Mouse (Mus musculus): ENCODE measurements around the gene Mvb12a. TPM values are rescaled to one million over a fixed set of nuclear protein-coding genes. Genes with fewer than 3 reads are reported as not detected.

The Mvb12a gene
- total RNA-seq, 2 experiments from 2014 or later: 30.3 to 33.1 TPM

DNA sequence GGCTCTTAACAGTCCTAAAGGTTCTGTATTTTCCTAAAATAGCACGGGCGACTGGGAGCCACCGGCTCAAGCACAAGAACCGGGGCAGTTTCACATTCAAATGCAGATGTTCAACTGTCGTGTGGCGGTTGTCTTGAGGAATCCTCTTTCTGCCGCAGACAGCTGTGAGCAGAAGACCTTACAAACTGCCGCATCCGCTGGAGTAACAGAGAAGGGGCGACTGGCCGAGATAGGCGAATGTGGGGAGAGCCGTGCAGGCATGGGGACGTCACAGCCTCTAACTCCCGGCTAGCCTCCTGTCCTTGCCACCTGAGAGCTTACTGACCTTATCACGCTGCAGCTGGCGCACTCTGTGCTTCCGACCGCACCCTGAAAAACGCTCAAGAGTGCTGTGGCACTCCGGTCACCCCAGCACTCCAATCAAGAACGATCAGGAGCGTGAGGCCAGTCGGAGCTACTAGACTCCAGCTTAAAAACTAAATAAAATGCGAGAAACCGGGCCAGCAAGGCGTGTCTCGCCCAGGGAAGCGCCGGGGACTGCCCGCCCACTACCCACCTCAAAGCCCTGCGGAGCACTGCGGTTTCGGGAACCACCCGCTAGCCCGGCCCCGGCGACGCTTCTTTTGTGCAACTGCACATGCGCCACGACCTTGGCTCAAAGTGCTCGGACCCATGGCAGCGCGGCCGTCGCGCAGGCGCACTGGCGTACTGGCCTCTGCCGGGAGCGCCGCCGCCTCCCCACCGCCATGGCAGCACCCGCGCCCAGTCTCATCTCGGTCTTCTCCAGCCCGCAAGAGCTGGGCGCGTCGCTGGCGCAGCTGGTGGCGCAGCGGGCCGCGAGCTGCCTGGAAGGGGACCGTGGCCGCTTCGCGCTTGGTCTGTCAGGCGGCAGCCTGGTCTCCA is 49.0 kb downstream of the Mvb12a start, which contains the start of gene Pgls:
Pgls (plus strand) TSS at position 706 of the 903 bp plus-strand sequence.
- peak; percentile 89 to 95 for DNase-seq (ENCODE audit: low spot score in 2 of 2)

DNA sequence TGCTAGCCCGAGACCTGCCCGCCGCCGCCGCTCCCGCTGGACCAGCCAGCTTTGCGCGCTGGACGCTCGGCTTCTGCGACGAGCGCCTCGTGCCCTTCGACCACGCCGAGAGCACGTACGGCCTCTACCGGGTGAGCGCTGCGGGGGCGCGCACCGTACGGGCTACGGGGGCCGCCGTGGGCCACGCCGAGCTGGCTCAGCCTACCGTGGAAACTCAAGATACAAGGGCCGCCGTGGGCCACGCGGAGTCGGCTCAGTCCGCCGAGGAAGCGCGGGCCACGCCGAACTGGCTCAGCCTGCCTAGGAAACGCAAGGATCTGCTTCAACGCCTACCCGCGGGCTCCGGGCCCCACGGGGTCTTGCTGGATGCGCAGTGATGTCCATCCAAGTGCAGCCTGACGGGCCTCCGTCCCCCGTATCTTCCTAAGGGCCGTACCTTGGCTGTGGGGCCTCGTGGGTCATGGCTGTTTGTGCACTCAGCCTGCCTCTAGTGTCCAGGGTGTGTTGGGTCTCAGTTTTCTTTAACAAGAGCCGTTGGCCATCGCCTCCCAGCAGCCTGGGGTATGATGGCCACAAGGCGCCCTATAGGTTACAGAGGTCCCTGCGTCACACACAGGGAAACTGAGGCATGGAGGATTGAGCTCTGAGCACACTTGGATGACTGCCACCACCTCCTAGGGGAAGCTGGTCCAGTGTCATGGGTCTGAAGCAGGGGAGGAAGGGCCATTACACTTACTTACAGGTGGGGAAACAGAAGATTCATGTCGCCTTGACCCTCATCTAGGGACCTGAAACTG is 49.9 kb downstream of the Mvb12a start:
- DNase-seq (ENCODE audit: low spot score in 2 of 2): peak; percentile 61 to 77

GRCm38 (mm10) chr8:71593556-71594323 is 51.0 kb downstream of the Mvb12a start:
- no peak for DNase-seq (ENCODE audit: low spot score in 2 of 2)

- DNase-seq (ENCODE audit: low spot score in 2 of 2): no peak
These were observed 51.6 kb downstream of the Mvb12a start for GRCm38 (mm10) chr8:71594324-71594722.

DNA sequence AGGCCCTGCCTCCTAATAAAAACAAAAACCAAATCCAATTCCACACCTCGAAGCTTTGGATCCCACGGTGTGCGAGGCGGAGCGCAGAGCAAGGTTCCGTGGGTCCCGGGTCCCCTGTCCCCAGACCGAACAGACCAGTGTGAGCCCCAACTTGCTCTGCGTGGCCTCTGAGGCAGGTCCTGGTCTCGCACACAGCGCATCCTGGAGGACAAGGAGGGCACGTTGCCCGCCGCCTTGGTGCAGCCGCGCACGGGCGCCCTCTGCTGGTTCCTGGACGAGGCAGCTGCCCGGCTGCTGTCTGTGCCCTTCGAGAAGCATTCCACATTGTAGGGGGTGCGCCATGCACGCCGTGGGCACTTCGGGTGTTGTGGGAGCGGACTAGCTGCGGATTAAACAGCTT is 53.1 kb downstream of the Mvb12a start:
- DNase-seq (ENCODE audit: low spot score in 2 of 2): peak; percentile 81 to 91

DNA sequence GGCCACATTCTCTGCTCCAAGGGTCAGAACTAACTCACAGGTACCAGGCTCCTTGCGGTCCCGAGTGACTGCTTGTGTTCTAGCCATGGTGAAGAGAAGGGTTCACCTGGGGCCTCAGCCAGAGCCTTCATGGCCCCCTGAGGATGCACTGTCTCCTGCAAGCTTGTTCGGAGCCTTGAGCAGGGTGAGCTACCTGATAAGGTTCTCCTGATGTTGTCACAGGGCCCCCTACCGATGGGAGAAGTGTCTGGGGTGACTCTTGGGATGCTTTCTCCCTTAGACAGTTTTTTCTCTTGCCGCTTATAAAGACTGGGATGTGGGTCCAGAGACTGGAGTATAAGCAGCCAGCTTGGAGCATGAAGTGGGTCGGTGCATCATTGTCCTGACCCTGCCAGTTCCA is 53.7 kb downstream of the Mvb12a start:
- no peak for DNase-seq (ENCODE audit: low spot score in 2 of 2)

- DNase-seq (ENCODE audit: low spot score in 2 of 2): no peak
These were observed 54.1 kb downstream of the Mvb12a start for GRCm38 (mm10) chr8:71596798-71597197.

DNA sequence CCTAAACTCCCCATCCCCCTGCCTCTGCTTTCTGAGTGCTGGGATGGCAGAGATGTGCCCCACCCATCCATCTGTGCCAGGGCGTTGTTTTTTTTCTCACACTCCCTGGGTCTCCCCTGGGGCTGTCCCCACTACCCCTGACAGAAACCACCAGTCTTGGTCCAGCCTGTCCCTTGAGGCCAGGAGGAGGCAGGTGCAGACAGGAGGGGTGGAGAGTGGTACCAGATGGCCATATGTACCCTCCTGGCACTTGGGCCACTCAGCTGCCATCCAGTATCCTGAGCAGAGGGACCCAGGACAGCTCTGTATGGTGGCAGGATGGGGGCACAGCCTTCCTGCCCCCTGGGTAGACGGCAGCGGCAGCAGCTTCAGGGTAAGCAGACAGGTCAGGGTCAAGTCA is 54.7 kb downstream of the Mvb12a start, which contains the start of gene Fam129c:
Fam129c (plus strand) TSS at position 198 of the 400 bp plus-strand sequence.
- DNase-seq (ENCODE audit: low spot score in 2 of 2): no peak

Other genes starting within 250 kb of the Mvb12a start
- gene Use1, start 176.1 kb upstream of the Mvb12a start, total RNA-seq (2021): 100 to 1,000 TPM; 139 to 149 TPM
- 1 to 10 TPM; 8.1 to 9.2 TPM for gene Ocel1, start 171.6 kb upstream of the Mvb12a start, total RNA-seq (2021)
- 10 to 100 TPM; 37.0 to 40.4 TPM for gene Nr2f6, start 161.0 kb upstream of the Mvb12a start, total RNA-seq (2021)
- gene Ushbp1, start 147.1 kb upstream of the Mvb12a start, total RNA-seq (2021): 10 to 100 TPM; 14.7 to 17.4 TPM
- gene Babam1, start 146.1 kb upstream of the Mvb12a start, total RNA-seq (2021): 10 to 100 TPM; 64.4 to 77.9 TPM
- 1 to 10 TPM; 6.0 to 7.1 TPM for gene Ankle1, start 136.9 kb upstream of the Mvb12a start, total RNA-seq (2021)
- 10 to 100 TPM; 47.1 to 47.3 TPM for gene Abhd8, start 79.3 kb upstream of the Mvb12a start, total RNA-seq (2021)
- 10 to 100 TPM; 29.0 to 34.4 TPM for gene Mrpl34, start 78.0 kb upstream of the Mvb12a start, total RNA-seq (2021)
- gene Dda1, start 73.7 kb upstream of the Mvb12a start, total RNA-seq (2021): 10 to 100 TPM; 40.3 to 44.2 TPM
- gene Ano8, start 57.0 kb upstream of the Mvb12a start, total RNA-seq (2021): 10 to 100 TPM; 20.8 to 25.3 TPM
- gene Gtpbp3, start 54.8 kb upstream of the Mvb12a start, total RNA-seq (2021): 10 to 100 TPM; 17.8 to 19.1 TPM
- 10 to 100 TPM; 15.9 to 16.6 TPM for gene Plvap, start 31.2 kb upstream of the Mvb12a start, total RNA-seq (2021)
- under 1 TPM; 0.47 to 0.83 TPM for gene Ccdc194, start 17.2 kb upstream of the Mvb12a start, total RNA-seq (2021)
- 10 to 100 TPM; 18.3 to 20.1 TPM for gene Bst2, start 5.5 kb upstream of the Mvb12a start, total RNA-seq (2021)
- gene Tmem221, start 15.9 kb downstream of the Mvb12a start, total RNA-seq (2021): under 1 TPM in 1 of 2 experiments, not detected in 1; 0.21 TPM
- under 1 TPM; 0.26 to 0.29 TPM for gene Nxnl1, start 23.7 kb downstream of the Mvb12a start, total RNA-seq (2021)
- gene Slc27a1, start 26.0 kb downstream of the Mvb12a start, total RNA-seq (2021): 10 to 100 TPM; 51.7 to 52.8 TPM
- gene Pgls, start 49.3 kb downstream of the Mvb12a start, total RNA-seq (2021): 10 to 100 TPM; 71.4 to 72.1 TPM
- 1 to 10 TPM; 1.8 to 2.6 TPM for gene Fam129c, start 54.7 kb downstream of the Mvb12a start, total RNA-seq (2021)
- gene Colgalt1, start 68.1 kb downstream of the Mvb12a start, total RNA-seq (2021): 10 to 100 TPM; 63.9 to 77.4 TPM
- gene Unc13a, start 128.8 kb downstream of the Mvb12a start, total RNA-seq (2021): under 1 TPM; 0.22 to 0.47 TPM
- gene Jak3, start 133.4 kb downstream of the Mvb12a start, total RNA-seq (2021): 1 to 10 TPM; 5.0 to 6.5 TPM
- 1 to 10 TPM; 2.6 to 3.4 TPM for gene Insl3, start 146.3 kb downstream of the Mvb12a start, total RNA-seq (2021)
- 1 to 10 TPM; 4.1 to 4.5 TPM for gene B3gnt3, start 158.9 kb downstream of the Mvb12a start, total RNA-seq (2021)
- gene Fcho1, start 182.8 kb downstream of the Mvb12a start, total RNA-seq (2021): 1 to 10 TPM in 1 of 2 experiments, under 1 TPM in 1; 0.61 to 1.5 TPM